Mouse (Mus musculus): Measurements from ENCODE around the gene Psen1.

DNA sequence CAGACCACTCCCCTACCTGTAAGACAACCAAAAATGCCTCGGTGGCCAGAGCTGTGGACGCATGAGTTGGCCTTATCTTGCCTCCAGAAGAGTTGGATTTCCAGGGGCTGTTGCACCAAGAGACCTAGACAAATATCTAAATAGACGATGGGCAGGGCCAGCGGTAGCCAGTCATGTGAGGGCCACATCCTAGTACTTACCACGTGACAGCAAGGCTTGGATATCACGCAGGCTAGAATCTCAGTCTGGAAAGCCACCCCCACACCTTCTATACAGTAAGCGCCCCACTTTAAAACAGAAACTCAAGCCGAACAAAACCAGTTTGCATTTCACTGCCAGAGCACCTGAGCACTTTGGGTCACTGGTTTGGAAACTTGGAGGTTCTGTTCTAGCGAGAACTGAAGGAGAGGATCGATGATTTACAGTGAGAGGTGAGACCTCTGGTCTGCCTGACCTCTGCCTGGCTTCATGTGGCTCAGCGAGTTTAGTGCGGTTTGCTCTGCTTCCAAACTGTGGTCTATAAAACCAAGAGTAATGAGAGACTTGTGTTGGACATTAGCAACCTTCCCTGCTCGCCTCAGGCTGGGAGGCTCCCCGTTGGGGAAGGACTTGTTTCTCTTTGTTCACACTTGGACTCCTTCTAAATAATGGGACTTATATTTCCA lies 80.4 kb downstream of the Psen1 start:
- TF ChIP-seq EP300 (IDR thresholded peaks at IDR 0.05; ENCODE audit: low read depth) (no peak), CTCF (IDR thresholded peaks at IDR 0.05; ENCODE audit: low read depth) (no peak)

Measured in liver, embryonic 14.5 days (tissue).